Mouse (Mus musculus) urinary bladder, postnatal 4 days (tissue): ENCODE data around the gene Cyp2ab1.
"Not testable (repeated sequence)": the region's sequence is repeated elsewhere in the genome, so short reads cannot be mapped to it uniquely, and the experiment has no call there.

Experiments used
- DNase-seq, 2 experiments: peaks; one replicate each; pipeline ENCODE4 v3.0.0; 2021 to 2022; ENCODE audit warnings: low spot score in 2 of 2

Cyp2ab1 gene

DNA sequence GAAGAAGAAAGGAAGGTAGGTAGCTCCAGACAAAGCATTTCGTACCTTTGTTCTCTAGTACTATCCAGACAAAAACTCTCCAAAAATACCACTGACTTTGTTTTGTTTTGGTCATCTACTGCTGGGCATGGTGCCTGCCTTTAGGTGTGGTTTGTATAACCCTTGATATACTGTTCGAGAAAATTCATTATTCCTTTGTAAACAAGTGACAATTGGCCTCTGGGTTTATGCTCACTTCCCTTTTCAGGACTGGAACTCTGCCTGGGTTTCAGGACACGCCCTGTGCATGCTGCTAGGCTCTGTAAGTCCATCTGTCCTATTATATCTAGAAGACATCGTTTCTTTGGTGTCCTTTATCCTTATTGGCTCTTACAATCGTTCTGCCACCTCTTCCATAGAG is at the start of gene Cyp2ab1:
Gene Cyp2ab1 (minus strand): TSS at position 119 of the 400 bp plus-strand sequence.
- no peak for DNase-seq

GRCm38 (mm10) chr16:20371731-20372130 is 46.5 kb upstream of the Cyp2ab1 start:
- DNase-seq = no peak

- DNase-seq = no peak
Observed at GRCm38 (mm10) chr16:20368221-20368620, 43.0 kb upstream of the Cyp2ab1 start.

DNA sequence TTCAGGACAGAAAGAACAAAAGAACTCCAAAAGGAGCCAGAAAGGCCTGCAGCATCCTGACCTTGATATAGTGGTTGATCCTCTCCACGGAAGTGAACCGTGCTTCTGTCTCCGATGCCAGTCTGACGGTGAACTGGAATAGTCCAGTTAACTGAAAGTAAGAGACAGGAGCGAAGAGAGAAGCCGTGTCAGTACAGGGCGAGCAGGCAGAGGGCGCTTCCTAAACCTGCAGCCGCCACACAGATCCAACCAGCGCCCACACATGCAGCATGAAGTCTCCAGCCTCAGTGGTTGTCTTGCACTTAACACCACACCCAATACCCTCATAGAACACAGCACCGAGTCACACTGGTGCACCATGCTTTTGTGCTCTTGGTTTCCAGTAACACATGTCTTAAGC is 36.9 kb upstream of the Cyp2ab1 start:
- no peak for DNase-seq

DNA sequence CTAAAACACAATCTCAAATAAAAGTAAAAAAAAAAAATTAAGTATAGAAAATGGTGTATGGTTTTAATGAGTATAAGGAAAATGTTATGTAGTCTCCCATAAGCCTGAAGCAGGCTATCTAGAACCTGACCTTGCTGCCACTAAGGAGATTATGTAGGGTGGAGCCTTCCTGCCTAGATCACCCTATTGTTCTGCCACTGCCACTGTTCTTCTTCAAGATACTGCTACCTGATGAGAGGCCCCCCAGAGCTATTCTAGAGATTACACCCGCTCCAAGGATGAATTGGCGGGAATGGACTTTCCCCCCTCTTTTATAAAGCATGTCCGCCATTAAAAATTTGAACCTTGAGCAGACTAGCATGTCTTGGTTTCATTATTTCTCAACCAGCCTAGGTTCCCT is 36.3 kb upstream of the Cyp2ab1 start:
- DNase-seq = not testable (repeated sequence)

DNA sequence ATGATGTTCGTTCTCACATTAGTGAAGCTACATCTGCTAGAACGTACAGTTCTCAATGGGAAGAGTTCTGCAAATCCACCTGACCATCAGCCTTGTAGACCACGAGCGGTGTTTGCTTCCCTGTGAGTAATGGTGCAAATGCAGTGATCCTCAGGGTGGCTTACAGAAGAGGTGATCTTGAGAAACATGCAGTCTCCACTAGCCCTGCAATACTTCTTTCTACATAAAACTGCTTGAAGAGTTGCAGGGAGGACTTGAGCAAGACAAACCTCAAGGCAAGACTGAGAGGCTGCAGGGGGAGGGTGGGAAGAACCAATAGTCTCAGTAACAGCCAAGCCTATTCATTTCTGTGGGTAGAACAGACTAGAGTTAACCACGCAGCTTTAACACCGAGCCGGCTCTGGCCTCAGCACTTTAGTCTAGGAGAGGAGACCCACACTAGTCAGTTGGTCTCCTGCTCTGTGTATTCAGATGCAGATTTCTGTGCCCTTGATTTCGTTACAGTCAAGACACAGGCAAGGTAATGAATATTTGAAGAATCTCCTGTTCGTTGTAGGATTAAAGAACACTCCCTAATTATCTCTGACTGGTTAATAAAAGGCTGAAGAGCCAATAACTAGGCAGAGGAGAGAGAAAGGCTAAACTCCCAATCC is 34.6 kb upstream of the Cyp2ab1 start:
- DNase-seq = no peak

GRCm38 (mm10) chr16:20357837-20358236 is 32.6 kb upstream of the Cyp2ab1 start:
- DNase-seq = no peak

DNA sequence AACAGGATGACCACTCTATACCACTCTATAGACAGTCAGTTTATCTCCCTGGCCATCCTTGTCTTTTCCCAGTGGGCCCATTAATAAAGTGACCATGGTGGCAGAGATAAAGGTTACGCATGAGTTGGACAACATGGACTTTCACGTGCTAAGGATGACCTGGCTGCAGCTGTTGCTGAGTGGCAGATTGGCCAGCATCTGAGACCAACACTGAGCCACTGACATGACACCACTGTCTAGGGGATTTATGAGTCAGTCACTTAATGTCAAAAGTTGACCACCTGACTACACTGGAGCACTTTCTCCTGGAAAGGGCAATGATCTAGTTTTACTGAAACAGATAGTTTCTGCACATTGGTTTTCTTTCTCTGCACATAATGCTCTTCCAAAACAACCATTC is 29.6 kb upstream of the Cyp2ab1 start:
- no peak for DNase-seq

GRCm38 (mm10) chr16:20354011-20354410 is 28.8 kb upstream of the Cyp2ab1 start:
- DNase-seq = no peak

- DNase-seq = no peak
Observed at GRCm38 (mm10) chr16:20345464-20345863, 20.3 kb upstream of the Cyp2ab1 start.

GRCm38 (mm10) chr16:20338616-20339015 is 13.4 kb upstream of the Cyp2ab1 start:
- DNase-seq = no peak

DNA sequence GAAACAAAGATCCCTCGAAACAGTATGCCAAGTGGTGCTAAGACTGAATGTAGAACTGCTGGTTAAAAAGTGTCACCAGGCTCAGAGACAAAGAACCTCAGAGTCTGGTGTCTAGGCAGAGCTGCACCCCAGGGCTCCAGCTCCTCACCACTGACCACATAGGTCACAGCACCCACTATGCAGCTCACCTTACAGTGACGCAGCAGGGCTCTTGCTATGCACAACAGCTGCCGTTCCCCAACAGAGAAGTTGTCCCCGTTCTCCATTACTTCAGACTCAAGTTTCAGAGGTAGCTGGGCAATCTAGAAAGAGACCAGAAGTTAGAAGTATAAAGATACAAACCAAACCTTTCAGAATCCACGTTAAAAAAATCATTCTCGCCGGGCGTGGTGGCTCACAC is 9.7 kb upstream of the Cyp2ab1 start:
- DNase-seq = no peak

DNA sequence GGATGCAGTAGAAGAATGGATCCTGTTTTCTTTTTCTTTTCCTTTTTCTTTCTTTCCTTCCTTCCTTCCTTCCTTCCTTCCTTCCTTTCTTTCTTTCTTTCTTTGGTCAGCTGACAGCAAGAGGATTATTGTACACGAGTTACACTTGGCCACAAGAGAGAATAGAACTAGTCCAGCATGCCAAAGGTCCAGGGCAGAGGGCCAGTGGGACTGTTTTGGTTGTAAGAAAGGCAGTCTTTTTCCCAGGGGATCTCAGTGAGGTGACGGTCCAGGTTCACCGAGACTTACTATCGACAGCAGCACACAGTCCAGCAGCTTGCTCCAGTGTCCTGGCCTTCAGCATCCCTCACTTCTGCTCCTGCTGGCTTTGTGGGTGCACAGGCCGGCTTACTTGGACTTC is 3.1 kb upstream of the Cyp2ab1 start:
- DNase-seq = no peak

DNA sequence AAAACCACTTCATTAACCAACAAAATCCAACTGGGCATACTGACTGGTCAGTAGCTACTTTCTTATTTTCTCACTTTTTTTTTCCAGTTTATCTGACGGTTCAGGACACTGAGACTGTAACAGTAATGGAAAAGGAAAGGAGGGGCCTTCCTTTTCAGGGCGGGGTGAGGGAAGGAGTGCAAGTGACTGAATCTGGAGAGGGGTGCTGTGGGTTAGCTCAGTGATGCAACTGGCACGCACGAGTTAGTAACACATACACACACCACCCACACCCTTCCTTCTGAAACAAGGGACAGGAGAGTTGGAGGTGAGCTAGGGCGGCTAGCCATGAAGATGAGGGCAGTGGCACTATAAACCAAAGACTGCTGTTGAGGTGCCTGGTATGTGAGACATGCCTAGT is 1.3 kb downstream of the Cyp2ab1 start:
- no peak for DNase-seq

DNA sequence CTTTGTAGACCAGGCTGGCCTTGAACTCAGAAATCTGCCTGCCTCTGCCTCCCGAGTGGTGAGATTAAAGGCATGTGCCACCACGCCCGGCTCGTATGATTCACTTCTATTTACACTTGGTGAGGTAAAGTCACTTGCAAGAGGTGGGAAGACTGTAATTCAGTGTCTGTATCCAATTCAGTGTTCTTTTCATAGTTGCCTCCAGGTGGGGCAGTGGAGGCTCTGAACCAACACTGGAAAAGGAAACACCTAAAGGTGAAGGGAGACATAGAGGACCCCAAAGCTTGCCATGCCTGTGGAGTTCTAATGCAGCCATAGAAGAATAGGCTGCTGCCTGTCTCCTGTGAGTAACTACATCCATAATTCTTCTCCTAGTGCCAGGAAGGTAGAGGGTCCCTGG is 2.9 kb downstream of the Cyp2ab1 start:
- no peak for DNase-seq

DNA sequence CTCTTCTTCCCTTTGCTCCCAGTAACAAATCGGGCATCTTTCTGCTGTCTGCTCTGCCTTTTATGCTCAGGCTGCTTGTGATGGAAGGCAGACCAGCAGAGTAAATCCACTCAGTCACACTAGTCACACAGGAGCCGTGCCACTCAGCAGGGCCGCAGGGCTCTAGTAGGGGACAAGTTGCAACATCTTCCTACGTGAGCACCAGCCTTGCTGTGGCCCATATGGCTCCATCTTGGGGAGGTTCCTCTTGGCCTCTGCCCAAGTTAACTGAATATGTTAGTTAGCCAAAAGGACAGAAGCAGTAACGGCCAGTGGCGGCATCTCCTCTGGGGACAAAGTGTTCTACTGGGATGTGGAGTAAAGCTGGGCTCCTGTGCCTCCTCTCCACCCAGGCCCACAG is 8.4 kb downstream of the Cyp2ab1 start:
- DNase-seq = no peak

DNA sequence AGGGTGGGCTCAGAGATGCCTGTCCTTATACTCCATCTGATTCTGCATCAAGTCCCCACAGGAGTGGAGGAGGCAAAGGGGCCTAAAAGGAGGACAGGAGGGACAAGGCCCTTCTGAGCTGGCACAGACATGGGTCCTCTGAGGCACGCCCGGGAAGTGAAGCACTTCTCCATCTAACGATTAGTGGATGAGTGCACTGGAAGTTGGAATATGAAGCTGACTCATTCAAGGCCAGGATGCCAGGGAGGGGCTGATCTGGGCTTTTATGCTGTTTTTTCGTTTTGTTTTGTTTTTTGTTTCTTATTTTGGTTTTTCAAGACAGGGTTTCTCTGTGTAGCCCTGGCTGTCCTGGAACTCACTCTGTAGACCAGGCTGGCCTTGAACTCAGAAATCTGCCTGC is 9.9 kb downstream of the Cyp2ab1 start:
- DNase-seq = no peak

DNA sequence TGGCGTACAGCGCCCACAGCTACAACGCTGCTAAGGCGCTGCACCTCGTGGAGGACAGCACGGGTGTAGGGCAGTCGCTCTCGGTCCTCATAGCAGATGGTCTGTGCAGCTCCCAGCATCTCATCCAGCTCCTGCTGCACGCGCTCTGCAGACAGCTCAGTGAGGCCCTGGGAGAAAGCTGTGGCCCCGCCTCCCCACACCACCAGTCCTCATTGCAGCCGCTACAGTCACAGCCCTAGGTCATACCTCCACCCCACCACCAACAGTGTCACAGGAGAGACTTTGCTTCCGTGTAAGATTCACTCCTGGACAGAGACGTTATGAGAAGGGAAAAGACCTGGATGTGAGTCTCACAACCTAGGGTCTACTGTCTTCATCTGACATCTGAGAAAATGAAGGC is 12.9 kb downstream of the Cyp2ab1 start:
- no peak for DNase-seq

DNA sequence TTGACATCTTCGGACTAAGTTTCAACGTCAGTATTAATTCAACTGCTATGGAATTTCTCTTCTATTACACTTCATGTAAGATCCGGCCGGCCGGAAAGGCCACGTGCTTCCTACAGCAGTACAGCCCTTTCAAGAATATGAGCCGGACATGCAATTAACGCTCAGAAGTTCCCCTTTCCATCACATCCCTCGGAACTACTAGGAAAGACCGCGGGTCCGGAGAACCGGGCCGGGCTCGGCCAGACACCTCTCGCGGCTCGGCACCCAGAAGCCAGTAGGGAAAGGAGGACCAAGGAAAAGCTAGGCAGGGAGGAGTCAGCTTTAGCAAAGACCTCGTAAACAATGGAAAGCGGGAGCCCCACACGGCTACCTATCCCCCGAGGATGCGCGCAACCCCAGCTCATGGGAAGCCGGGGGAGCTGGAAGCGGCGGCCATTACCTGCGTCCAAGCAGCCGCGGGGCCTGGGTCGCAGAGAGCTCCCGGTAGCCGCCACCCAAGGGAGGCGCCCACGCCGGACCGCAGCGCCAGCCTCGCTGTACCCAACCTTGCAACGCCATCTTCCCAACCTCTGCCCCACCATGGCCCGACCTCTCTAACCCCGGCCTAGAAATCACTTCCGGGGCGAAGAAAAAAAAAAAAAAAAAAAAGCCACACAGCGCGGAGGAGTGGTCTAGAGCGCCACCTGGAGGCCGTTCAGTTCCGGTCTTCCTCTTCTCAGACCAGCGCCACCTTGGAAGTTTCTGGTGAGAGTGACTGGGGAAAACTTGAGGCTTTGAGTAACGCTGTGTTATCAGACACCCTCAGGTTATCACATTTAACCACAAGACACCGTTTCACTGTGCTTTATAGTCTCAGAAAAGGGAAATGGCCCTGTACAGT is 23.2 kb downstream of the Cyp2ab1 start, which contains the start of gene Parl:
Gene Parl (minus strand): TSS at position 618 of the 880 bp plus-strand sequence.
- peak; percentile 66 to 80 for DNase-seq

DNA sequence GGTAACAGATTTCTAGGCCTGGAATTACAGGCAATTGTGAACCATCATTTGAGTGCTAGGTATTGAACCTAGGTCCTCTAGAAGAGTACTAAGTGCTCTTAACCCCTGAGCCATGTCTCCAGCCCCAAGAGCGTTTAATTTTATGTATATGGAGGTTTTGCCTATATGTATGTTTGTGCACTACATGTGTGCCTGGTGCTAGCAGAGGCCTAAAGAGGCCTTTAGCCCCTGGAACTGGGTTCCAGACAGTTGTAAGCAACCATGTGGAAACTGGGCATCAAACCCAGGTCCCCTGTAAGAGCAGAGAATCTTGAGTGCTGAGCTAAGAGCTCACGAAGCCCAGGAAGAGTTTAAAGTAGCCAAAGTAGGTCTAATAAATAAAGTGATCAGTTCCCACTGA is 25.1 kb downstream of the Cyp2ab1 start:
- DNase-seq = no peak

GRCm38 (mm10) chr16:20280238-20280637 is 45.0 kb downstream of the Cyp2ab1 start:
- no peak for DNase-seq

DNA sequence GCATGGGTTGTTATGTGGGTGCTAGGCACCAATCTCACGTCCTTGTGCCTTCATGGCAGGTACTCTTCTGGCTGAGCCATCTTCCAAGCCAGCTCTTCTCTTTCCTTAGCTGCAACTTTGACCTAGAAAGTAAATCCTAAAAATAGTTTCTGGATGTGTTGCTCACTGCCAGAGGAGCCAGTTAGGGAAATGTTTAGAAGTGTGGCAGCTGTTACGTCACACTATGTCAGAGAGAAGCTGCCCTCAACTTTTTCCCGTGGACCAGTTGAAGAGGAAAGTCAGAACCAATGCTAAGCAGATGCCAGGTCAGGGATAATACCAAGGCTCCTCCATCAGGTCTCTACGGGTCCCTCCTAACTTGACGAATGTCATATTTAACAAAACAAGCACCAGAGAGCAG is 45.8 kb downstream of the Cyp2ab1 start:
- no peak for DNase-seq

GRCm38 (mm10) chr16:20272994-20273393 is 52.2 kb downstream of the Cyp2ab1 start:
- DNase-seq = no peak
